Mouse (Mus musculus) liver, embryonic 14.5 days (tissue): Measurements from ENCODE around the gene Pars2. TPM values are rescaled to one million over a fixed set of nuclear protein-coding genes. Genes with fewer than 3 reads are reported as not detected.

Experiments used
- ATAC-seq: fragments of 200-750 bp; cut with Nextera tagmentation; 2 replicates; pipeline ENCODE4 v1.8.0; 2017; ENCODE audit warnings: moderate number of reproducible peaks, mild to moderate bottlenecking, moderate library complexity; ENCODE audit not compliant: insufficient read depth
- DNase-seq, 3 experiments: peaks; one replicate each; pipeline ENCODE4 v3.0.0-alpha.2; 2012 to 2013; ENCODE audit warnings: low read depth in 3 of 3, low spot score in 3 of 3
- H3K27ac ChIP-seq: fragments of 300-500 bp; sonication (generic); 2 replicates; pipeline ENCODE4 v1.5.1; 2014; ENCODE audit warnings: moderate library complexity, mild to moderate bottlenecking, control low read depth, inconsistent platforms
- H3K27me3 ChIP-seq: fragments of 300-500 bp; sonication (generic); 2 replicates; pipeline ENCODE4 v1.6.1; 2014; ENCODE audit warnings: mild to moderate bottlenecking, low read length, moderate library complexity; ENCODE audit not compliant: control insufficient read depth, insufficient read depth
- H3K36me3 ChIP-seq: fragments of 300-500 bp; sonication (generic); replicated peaks from 2 replicates; pipeline ENCODE4 v1.6.1; 2014; ENCODE audit warnings: low read depth; ENCODE audit not compliant: control insufficient read depth, insufficient read depth
- H3K4me1 ChIP-seq, 2 experiments: fragments of 200-500 bp in 1 of 2; fragments of 300-500 bp in 1 of 2; sonication (generic) in 1 of 2; replicated peaks; 2 replicates each; pipeline ENCODE4 v1.6.1; 2012 to 2014; ENCODE audit warnings: antibody characterized with exemption in 1 of 2, inconsistent platforms in 1 of 2, low read length in 1 of 2; ENCODE audit not compliant: control insufficient read depth in 2 of 2, insufficient read depth in 2 of 2
- H3K4me2 ChIP-seq: fragments of 300-500 bp; sonication (generic); 2 replicates; pipeline ENCODE4 v1.6.1; 2014; ENCODE audit warnings: low read depth, mild to moderate bottlenecking, control low read depth, moderate library complexity
- H3K4me3 ChIP-seq, 2 experiments: fragments of 200-500 bp in 1 of 2; fragments of 300-500 bp in 1 of 2; sonication (generic) in 1 of 2; 2 replicates each; pipeline ENCODE4 v1.5.1; 2012 to 2014; ENCODE audit warnings: low read depth in 2 of 2, low read length in 2 of 2, mild to moderate bottlenecking in 2 of 2, control low read depth in 1 of 2, inconsistent platforms in 1 of 2, moderate library complexity in 1 of 2; ENCODE audit not compliant: insufficient read depth in 1 of 2
- H3K9ac ChIP-seq: fragments of 300-500 bp; sonication (generic); replicated peaks from 2 replicates; pipeline ENCODE4 v1.6.1; 2014; ENCODE audit warnings: mild to moderate bottlenecking, control low read depth, moderate library complexity
- H3K9me3 ChIP-seq: fragments of 300-500 bp; sonication (generic); 2 replicates; pipeline ENCODE4 v1.6.1; 2016; ENCODE audit warnings: low read length, mixed read lengths; ENCODE audit not compliant: control insufficient read depth
- CTCF ChIP-seq: IDR thresholded peaks from 2 replicates; pipeline ENCODE4 v1.5.1; 2016; ENCODE audit warnings: antibody characterized with exemption, low read depth, control low read depth
- EP300 ChIP-seq: IDR thresholded peaks from 2 replicates; pipeline ENCODE4 v1.6.1; 2016; ENCODE audit warnings: antibody characterized with exemption, low read depth
- WGBS: fragments of 180-500 bp; shearing (Covaris S2); extraction: QIAGEN DNeasy Blood & Tissue Kit; methylation state at CpG from one replicate; pipeline ENCODE4 v1.1.7; 2014; ENCODE audit not compliant: insufficient replicate concordance; 5-methylcytosine and 5-hydroxymethylcytosine counted together
- polyA plus RNA-seq, 2 experiments: library from polyadenylated mRNA; depleted of rRNA in 1 of 2; stranded (reverse) in 1 of 2; unstranded in 1 of 2; fragments of >200 nt; fragmentation: Nextera tagmentation in 1 of 2; extraction: Ambion mirVana in 1 of 2; gene quantifications; 2 replicates each; pipeline versions ENCODE4 v1.2.1 to v1.2.3; 2012 to 2014

Pars2 gene
- polyA plus RNA-seq, 2 experiments, result 3.9 to 4.3 TPM

- no peak overlapping the region for H3K4me2 ChIP-seq
Measured at GRCm38 (mm10) chr4:106633281-106634085, 17.4 kb upstream of the Pars2 start.

GRCm38 (mm10) chr4:106634086-106634479, 16.8 kb upstream of the Pars2 start:
- ATAC-seq (no peak), DNase-seq (no peak)
- Histone ChIP-seq H3K27ac (no peak overlapping the region), H3K4me1 (0 out of 4 replicates have a peak, but pooled peaks cover 0 to 2% of the 10 kb centered on the region in 2 experiments), H3K36me3 (no peaks in the 10 kb centered on the region), H3K4me3 (no peak overlapping the region), H3K4me2 (no peak overlapping the region), H3K27me3 (no peaks in the 10 kb centered on the region), H3K9ac (no peak overlapping the region), H3K9me3 (no peaks in the 10 kb centered on the region)
- TF ChIP-seq EP300, result no peak
- TF ChIP-seq CTCF, result no peak
- WGBS, result 28% methylated on average over 9 of the region's 9 CpGs

More at GRCm38 (mm10) chr4:106633281-106634085, 17.4 kb upstream of the Pars2 start:
- Histone ChIP-seq H3K9me3 (no peaks in the 10 kb centered on the region), H3K9ac (no peak overlapping the region), H3K36me3 (no peaks in the 10 kb centered on the region), H3K27ac (no peak overlapping the region), H3K4me3 (no peak overlapping the region), H3K4me1 (0 out of 4 replicates have a peak, but pooled peaks cover 0 to 4% of the 10 kb centered on the region in 2 experiments), H3K27me3 (no peaks in the 10 kb centered on the region)
- TF ChIP-seq EP300 (no peak), CTCF (no peak)
- no peak for ATAC-seq
- 40% methylated on average over 8 of the region's 8 CpGs for WGBS
- no peak for DNase-seq

GRCm38 (mm10) chr4:106643483-106644217, 7.2 kb upstream of the Pars2 start:
- no peak for ATAC-seq

GRCm38 (mm10) chr4:106644218-106644610, 6.7 kb upstream of the Pars2 start:
- H3K9ac ChIP-seq, result no peak overlapping the region
- no peak for DNase-seq
- H3K27me3 ChIP-seq, result no peaks in the 10 kb centered on the region
- H3K36me3 ChIP-seq, result no peaks in the 10 kb centered on the region
- TF ChIP-seq EP300 (no peak), CTCF (no peak)
- no peak overlapping the region for H3K4me2 ChIP-seq
- ATAC-seq, result no peak
- H3K4me1 ChIP-seq, result no peaks in the 10 kb centered on the region
- H3K27ac ChIP-seq, result no peak overlapping the region
- WGBS, result 50% methylated on average over 6 of the region's 6 CpGs
- no peaks in the 10 kb centered on the region for H3K9me3 ChIP-seq
- no peak overlapping the region for H3K4me3 ChIP-seq

More at GRCm38 (mm10) chr4:106643483-106644217, 7.2 kb upstream of the Pars2 start:
- WGBS, result 22% methylated on average over 8 of the region's 8 CpGs
- Histone ChIP-seq H3K27me3 (no peaks in the 10 kb centered on the region), H3K9ac (no peak overlapping the region), H3K9me3 (no peaks in the 10 kb centered on the region), H3K27ac (no peak overlapping the region), H3K4me3 (no peak overlapping the region), H3K4me1 (no peaks in the 10 kb centered on the region), H3K36me3 (no peaks in the 10 kb centered on the region), H3K4me2 (no peak overlapping the region)
- DNase-seq, result no peak
- no peak for TF ChIP-seq CTCF
- no peak for TF ChIP-seq EP300

GRCm38 (mm10) chr4:106645797-106646196, 5.1 kb upstream of the Pars2 start:
- no peaks in the 10 kb centered on the region for H3K27me3 ChIP-seq
- no peaks in the 10 kb centered on the region for H3K36me3 ChIP-seq
- no peak for ATAC-seq
- H3K4me3 ChIP-seq, result no peak overlapping the region
- 58% methylated on average over 5 of the region's 5 CpGs for WGBS
- no peak overlapping the region for H3K4me2 ChIP-seq
- H3K9me3 ChIP-seq, result no peaks in the 10 kb centered on the region
- H3K4me1 ChIP-seq, result 0 out of 4 replicates have a peak, but pooled peaks cover 0 to 2% of the 10 kb centered on the region in 2 experiments
- TF ChIP-seq CTCF (no peak), EP300 (no peak)
- no peak for DNase-seq
- H3K27ac ChIP-seq, result no peak overlapping the region
- H3K9ac ChIP-seq, result no peak overlapping the region
